Mouse (Mus musculus): ENCODE measurements around the gene Sh3pxd2a.
A peak's percentile ranks its signal among the peaks of the same experiment; 100 is the strongest.

The Sh3pxd2a gene

DNA sequence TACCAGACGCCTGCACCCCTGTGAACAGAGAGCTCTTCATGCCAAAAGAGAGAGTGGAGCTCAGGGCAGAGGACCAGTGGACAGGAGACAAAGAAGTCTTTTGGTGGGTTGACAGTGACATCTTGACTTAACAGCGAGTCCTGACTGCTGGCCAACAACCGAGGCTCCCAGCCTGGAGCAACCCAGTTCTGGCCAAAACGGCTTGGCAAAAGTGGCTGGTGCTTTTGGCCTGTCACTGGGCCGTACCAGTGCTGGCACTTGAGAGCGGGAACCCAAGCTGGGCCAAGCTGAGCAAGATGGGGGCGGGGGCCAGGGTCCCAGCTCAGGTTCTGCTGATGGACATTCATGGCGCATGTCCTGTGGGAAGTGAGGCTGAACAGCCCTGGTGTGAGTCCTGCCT lies 97.6 kb downstream of the Sh3pxd2a start:
- DNase-seq = no peak

DNA sequence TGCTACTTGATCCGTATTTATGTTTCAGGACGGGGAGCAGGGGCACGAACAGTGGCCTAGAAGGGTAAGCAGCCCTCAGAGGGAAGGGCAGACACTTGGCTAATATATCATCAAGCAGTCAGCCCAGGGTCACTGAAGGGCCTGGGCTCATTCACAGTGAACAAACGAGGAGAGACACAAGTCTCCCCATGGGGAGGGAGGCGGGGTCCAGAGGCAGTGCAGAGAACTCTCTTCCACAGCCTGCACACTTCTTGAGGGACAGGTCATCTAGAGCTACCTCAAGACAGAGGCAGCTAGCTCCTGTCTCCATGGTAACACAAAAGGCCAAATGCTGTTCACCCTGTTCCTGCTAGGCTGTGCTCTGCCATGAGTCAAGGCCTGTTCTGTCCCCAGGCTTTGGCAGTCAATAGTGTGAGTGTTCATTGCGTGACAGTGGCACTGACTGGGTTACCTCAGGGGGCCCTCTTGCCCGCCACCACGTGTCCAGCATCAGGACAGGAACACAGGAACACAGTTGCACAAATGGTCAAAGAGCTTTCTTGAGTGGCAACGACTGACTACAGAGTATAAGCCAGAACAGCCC lies 101.0 kb downstream of the Sh3pxd2a start:
- no peak for DNase-seq

DNA sequence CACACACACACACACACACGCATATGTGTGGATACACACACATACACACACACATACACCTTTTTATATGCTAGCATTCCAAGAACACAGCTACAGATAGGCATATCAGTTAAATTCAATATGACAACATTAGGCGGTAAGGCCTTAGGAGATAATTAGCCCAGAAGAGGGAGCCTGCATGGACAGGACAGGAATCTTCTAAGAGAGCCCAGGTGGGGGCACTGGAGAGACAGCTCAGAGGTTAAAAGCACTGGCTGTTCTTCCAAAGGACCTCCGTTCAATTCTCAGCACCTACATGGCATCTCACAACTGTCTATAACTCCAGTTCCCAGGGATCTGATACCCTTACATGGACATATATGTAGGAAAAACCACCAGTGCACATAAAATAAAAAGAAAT lies 103.3 kb downstream of the Sh3pxd2a start:
- no peak for DNase-seq

DNA sequence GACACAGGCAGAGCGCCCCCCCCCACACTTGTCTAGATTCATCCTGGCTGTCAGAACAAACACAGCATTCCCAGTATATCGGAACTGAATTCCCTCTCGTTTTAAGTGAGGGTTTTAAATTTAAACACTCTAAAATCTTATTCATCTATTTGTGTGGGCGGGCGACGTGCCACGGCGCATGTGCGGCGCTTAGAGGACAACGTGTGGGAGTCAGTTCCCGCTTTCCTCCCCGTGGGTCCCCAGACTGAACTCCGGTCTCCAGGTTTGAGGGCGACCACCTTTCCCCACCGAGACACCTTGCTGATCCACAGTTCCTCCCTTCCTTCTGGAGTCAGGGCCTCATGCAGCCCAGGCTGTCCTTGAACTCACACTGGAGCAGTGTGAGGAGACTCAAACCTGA lies 104.2 kb downstream of the Sh3pxd2a start:
- no peak for DNase-seq

DNA sequence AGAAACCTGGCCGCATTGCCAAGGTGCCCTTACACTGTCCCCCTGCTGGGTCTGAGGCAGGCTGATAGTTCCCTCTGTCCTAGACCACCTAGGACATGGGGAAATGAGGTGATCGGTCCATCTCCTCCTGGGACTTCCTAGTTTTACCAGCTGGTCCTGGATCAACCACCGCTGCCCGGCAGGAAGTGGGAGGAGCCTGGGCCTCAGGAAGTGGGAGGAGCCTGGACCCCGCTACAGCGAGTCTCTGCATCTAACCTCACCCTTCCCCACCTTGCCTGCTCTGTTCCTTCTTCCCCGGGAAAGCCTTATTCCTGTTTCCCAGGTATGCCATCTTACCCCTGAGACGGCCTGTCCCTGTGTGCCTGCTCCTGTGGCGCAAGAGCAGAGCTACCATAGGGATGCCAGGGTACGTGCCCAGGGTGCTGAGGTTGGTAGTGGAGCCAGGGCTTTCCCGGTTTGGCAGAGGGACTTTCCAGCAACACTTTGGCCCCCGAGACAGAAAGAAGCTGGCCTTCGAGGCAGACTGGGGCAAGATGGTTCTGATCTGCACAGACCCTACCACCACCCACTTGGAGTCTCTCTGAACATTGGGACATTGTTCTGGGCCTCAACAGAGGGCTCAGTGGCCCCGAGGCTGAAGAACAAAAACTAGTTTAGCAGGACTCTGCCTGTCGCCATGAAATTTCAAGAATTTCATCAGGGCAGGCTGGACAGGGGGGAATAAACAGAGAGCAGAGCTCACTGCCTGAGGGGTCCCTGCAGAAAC lies 104.9 kb downstream of the Sh3pxd2a start:
- DNase-seq = no peak

DNA sequence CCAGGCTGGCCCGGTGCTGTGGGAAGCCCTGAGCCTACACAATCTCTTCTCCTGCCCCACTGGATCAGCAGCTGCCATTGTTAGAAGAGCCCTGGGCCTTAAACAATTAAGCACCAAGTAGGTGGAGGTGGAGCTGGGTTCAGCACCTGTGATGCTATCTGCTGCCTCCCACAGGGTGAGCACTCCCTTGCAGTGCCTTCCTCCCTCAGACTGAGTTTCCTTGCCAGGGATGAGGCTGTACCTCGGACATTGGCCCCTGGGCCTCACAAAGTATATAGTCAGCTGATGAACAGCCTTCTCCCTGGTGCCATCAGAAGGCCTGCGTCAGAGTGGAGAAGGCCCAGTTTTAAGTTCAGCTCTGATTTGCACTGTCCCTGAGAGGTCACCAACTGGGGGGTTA lies 106.9 kb downstream of the Sh3pxd2a start:
- no peak for DNase-seq

DNA sequence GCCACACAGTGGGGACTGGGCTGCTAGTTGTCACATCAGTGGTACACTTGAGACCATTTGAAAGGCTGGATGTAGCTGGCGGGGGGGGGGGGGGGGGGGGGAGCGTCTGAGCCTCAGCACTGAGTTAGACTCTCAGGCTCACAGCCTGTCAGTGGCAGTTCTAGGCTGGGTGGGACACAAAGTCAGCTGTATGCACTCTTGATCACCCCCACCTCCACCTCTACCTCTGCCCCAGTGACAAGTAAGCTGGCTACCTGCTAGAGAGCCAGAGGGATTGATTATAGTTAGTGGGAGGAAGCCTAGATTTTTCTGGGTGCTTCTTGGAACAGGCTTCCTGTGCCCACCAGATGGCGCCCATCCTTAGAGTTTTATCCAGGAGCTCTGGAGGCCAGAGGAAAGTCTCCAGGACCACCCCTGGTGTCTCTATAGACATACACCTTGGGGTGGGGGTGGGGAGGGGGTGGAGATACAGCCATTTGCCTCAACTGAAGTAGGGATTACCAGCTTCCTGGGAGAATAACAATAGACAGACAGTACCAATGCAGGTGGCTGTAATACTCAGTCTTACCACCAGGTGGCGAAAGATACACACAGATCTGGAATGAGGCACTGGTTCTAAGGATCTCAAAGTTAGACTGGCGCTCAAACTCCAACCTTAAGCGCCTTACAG lies 107.9 kb downstream of the Sh3pxd2a start:
- DNase-seq = peak; percentile 85

DNA sequence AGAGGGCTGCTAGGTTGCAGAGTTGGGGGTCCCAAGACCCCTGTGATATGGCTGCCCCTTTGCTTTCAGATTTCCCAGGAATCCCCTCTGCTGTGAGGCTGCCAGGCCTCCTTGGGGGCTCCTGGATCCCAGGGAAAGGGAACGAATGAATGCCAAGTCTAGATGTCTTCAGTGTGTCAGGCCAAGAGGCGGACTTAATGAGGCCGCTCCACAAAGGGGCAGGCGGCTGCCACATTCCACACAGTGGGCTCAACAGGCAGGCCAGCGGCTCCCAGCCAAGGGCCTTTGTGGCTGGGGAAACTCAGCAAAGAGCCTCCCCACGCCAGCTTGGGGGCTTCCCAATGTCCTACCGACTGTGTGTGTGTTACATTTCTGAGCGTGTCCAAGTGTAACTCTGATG lies 109.7 kb downstream of the Sh3pxd2a start:
- no peak for DNase-seq

DNA sequence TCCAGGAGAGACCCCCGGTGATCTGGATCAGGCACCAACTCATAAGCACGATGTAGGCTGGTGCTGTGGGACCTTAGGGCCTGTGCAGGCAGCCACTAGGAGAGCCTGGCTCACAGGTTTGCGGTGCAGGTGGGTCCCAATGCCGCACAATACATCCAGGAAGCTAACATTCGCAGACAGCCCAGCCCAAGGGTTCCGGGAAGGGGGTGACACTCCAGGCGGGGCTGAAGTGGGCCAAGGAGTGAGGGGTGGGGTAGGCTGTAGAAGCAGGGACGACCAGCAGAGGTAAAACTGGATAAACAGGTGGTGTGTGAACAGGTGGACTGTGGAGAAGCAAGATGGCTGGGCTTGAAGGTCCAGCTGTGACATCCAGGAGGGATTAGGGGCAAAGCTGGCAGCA lies 115.2 kb downstream of the Sh3pxd2a start:
- no peak for DNase-seq

DNA sequence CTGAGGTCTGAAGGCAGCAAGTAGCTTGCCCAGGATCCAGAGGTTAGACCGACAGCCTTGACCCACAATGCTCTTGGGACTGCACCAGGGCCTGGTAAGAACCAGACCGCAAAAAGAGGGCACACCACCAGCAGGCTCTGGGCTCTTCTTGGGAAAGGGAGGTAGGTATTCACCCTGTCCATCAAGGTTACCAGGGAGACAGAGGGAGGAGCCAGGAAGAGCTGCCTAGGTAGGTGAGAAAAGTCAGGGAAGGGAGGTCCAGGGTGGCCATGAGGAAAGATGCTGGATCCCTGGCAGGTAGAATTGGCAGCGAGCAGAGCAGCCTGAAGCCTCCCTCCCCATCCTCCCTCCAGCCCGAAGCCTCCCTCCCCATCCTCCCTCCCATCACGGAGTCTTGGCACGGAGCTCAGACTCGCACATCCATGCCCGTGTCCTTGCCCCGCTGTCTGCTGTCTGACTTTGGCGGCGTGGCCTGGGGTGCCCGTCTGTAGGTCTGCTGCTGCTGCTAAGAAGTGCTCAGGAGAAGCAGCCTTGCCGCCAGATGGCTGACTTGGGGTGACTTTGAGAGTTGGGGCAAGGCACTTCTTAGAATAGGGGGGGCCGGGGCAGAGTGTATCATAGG lies 115.7 kb downstream of the Sh3pxd2a start:
- DNase-seq = no peak

DNA sequence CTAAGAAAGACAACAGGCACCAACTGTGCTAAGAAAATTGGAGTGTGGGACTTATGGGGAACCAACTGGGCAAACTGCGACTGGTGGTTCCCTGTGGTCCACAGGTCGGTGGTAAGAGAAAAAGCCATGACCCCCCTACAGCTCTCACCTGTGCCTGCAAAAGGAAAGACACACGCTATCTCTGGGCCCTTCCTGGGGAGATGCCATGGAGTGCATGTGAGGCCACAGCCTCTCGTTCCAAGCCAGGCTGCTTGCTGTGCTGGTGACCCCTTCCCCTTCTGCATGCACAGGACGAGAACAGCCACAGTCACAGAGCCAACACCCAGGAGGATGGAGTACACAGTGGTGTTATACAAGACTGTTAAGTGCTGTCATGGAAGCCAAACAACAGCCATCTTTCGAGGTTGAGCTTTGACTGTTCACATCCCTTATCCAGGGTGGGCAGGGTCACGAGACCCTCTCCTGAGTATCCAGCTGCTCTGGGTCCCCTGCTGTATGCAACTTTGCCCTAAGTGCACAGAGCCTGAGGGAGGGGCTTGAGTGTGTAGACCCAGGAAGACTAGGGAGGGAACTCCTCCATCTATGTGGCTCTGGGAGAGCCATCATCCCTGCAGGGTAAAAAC lies 117.1 kb downstream of the Sh3pxd2a start:
- DNase-seq = no peak

DNA sequence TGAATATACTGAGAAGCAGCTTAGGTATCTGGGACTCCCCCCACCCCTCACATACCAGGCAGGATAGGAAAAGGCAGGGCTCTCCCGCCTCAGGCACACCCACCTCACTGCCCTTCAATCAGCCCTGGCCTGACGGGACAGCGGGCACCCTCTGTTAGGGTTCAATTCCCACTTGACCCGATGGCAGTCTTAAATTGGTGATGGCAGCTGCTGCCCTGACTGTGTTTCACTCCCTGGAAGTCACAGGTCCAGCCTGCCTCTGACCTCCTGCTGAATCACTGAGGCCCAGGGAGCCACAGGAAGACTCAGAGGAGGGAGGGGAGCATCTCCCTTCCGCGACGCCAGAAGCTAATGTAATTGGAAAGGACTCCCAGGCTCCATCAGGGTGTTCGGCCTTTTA lies 117.6 kb downstream of the Sh3pxd2a start:
- DNase-seq = no peak

DNA sequence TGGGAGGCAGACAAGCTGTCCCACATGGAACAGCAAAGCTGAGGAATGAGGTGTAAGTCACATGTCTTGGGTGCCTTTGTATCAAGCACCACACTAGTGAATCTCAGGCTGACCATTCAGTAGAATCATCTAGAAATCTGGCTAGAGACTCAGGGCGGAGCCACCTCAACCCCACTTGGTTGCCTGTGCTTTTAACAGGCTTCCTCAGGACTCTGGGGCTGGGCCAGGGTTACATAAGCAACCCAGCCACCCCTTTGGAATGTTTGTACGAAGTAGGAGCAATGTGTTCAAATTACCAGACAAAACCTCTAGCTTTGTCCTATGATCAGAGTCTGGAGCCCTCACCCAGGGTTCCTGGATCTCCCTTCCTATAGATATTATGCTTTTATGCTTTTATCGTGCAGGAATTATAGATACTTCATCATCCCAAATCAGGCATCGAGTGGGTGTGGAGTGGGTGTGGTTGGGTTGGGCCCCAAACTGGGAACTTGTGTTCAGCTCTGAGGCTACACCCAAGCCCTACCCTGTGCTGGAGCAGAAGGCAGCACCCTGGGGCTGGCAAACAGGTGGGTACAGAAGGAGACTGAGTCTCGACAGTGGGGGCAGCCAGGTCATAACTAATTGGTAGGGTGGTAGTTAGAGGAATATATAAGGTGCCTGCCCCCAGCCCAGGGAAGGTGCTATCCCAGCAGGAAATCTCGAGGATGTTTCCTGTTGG lies 118.2 kb downstream of the Sh3pxd2a start:
- DNase-seq = no peak

DNA sequence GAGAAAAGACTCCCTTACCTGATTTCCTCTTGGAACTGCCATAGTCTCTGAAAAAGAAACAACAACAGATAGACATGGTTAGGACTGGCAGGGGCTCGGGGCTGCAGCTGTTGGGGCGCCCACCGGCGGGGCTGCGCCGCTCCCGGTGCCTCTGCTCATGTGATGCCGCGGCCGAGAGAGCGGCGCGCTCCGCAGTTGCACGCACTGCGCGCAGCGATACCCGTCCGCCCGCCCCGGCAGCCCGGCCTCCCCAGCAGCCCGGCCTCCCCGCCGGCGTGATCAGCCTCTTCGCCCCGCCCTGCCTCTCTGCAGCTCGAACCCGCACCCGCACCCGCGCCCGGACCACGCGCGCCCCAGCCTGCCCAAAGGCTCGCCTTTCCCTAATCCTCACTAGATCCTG lies 120.8 kb downstream of the Sh3pxd2a start:
- no peak for DNase-seq

DNA sequence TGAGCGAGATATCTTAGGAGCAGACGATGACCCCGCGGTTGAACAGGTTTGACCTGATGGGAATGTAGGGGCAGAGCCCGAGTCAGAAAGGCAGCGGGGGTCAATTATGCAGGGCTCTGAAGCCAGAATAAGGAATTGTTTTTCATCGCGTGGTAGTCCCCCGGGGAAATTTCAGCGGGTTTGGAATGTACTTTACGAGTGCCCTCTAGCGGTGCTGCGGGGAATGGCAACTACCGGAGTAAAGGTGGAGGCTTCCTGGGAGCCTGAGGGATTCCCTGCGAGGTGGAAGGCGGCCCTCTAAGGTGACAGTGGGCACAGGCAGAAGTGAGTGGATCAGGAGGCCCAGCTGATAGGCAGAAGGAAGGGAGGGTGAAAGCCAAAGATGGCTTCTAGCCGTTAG lies 125.0 kb downstream of the Sh3pxd2a start:
- peak; percentile 86 for DNase-seq

DNA sequence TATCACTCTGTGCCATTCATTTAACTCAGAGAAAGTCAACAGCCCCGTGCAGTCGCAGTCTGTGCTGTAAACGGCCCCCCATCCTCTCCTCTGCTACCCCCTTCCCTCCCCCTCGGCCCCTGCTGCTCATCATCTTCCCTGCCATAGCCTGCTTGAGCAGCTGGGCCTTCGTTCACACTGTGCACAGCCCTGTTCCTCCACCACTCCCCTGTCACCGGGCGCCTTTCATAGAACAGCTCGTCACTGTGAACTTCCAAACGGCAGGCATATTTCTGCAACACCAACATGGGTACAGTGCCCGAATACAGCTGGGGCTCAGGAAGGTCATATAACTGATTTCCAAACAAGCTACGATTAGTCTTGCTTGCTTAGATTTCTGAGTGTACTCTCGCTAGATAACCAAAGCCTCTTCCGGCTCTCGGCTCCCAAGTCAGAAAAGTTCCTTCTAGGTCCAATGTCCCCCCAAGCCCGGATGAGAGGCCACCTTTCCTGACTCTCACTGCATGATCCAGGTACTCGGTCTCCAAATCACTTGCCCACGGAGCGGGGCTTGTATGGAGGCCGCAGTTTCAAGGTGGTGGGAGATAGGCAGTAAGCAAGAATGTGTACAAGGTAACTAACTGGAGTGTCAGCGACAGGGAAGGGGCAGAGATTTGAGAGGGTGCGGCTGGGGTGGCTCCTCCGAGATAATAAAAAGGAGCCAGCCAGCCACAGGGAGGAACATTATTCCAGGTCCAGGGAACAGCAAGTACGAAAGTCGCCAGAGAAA lies 125.6 kb downstream of the Sh3pxd2a start:
- DNase-seq = no peak

DNA sequence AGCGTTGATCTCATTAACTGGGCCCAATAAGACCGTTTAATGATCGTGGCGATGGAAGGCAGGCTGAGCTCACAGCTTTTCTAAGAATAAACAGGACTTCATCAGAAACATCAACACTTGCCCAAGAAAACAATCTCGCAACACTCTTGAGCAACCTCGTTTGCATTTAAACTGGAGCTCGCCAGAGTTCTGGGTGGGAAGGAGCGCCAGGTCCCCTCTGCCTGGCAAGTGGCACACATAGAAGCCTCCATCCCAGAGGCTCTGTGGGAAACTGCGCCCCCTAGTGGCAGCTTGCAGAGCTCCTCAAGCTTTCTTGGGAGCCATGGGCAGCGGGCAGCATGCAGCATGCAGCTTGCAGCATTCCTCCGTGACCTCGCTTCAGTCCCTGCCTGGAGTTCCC lies 126.5 kb downstream of the Sh3pxd2a start:
- peak; percentile 88 for DNase-seq

DNA sequence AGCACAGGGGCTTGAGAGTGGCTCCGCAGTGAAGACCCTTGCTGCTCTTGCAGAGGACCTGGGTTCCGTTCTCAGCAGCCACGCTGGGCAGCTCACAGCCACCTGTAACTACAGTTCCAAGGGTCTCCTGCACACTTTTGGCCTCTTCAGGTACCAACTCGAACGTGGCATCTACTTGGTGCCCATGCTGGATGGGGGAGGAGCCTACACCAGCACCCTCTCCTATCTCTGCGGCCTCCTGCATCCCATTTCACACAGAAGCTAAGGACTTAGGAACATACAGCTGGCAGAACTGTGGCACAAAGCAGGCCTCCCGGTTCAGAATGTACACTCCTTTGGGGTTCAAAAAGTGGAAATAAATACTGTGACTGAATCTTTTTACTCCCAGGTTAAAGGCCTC lies 127.0 kb downstream of the Sh3pxd2a start:
- no peak for DNase-seq

DNA sequence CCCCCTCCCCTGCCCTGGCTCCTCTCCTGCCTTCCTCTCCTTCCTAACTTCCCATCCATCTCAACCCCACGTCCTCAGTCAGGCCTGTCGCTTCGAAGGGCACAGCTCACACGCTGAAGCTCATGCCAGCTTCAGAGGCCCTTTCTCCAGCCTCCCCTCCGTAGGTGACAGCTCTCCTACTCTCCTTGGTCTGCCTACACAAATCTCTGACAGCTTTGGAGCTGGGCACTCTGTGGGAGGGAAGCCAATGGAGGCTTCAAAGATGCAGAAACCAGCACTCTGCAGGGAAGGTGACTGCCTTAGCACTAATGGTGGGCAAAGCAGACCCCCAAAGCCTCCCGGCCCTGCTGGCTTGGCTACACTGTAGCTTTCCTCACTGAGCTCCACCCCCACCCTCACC lies 128.9 kb downstream of the Sh3pxd2a start:
- DNase-seq = no peak

DNA sequence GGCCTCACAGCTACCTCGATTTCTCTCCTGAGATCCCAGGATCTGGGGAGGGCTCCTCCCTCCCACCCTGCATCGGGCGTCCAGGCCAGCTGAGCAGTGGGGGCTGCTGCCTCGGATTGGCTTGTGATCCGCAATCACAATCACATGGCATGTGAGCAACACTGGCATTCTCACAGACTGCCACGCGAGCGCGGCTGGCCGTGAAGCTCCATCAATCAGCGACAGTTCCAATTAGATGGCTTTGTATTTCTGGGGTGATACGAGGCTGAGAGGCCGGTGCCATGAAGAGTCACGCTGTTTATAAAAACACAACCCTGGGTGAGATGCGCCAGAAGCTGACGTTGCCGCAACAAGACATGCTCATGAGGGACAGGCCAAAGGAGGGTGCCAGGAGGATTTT lies 129.5 kb downstream of the Sh3pxd2a start:
- no peak for DNase-seq

DNA sequence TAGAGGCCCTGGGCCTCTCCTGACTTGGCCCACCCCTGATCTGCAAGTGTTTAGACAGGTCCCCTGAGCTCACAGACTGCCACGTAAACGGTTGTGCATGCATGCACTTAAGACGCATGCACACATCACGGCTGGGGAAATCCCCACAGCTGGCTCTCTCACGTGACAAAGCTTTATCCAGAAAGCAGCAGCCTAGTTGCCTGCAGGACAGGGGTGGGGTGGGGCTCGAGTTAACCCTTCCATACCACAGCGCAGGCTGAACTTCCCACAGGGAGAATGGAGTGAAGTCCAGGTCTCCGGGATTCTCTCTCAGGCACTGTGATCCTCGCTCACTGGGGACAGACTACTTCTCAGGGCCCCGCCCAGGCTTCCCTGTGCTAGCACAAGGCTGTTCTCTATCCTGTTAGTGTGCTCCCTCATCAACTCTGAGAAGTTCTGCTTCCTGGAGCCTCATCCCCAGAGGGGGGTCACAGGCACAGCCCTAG lies 133.4 kb downstream of the Sh3pxd2a start:
- DNase-seq = peak; percentile 40

DNA sequence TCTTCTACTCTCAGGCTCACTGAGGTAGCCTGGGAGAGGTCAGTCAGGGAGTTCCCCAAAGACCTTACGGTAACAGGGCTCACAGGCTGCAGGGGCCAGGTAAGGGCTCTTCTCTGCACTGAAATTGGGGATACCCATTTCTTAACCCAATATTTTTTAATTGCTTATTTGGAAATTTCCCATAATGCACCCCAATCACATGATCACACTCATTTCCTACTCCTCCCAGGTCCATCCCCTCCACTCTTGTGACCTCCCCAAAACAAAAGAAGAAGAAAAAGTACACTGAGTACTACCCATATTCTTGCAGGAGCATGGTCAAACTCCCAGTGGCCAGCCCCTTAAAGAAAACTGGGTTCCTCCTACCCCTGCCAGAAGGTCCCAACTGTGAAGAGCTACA lies 135.1 kb downstream of the Sh3pxd2a start:
- DNase-seq = no peak
